Mouse (Mus musculus) ES-E14 (cell line): ENCODE results near the gene Ggt1. TPM values are rescaled to one million over a fixed set of nuclear protein-coding genes. Genes with fewer than 3 reads are reported as not detected.

Experiments used
- DNase-seq: peaks from one replicate; pipeline ENCODE4 v3.0.0-alpha.2; 2013; ENCODE audit warnings: low read depth, low spot score
- H3K27ac ChIP-seq: 2 replicates; pipeline ENCODE4 v1.5.1; 2012; ENCODE audit warnings: low read depth, mild to moderate bottlenecking, low read length, moderate library complexity, mixed read lengths; ENCODE audit not compliant: poor library complexity, insufficient read depth, severe bottlenecking
- H3K36me3 ChIP-seq: 2 replicates; pipeline ENCODE4 v1.6.1; 2012; ENCODE audit warnings: mild to moderate bottlenecking, low read length, moderate library complexity, mixed read lengths; ENCODE audit not compliant: control insufficient read depth, poor library complexity, insufficient read depth, severe bottlenecking
- H3K4me1 ChIP-seq, 2 experiments: fragments of 150-350 bp in 1 of 2; sonication (generic) in 1 of 2; 2 replicates each; pipeline ENCODE4 v1.6.1; 2012; ENCODE audit warnings: low read length in 2 of 2, mild to moderate bottlenecking in 1 of 2, mixed read lengths in 1 of 2; ENCODE audit not compliant: control insufficient read depth in 2 of 2, insufficient read depth in 2 of 2, poor library complexity in 1 of 2
- H3K4me3 ChIP-seq, 2 experiments: fragments of 150-350 bp in 1 of 2; sonication (generic) in 1 of 2; 2 replicates each; pipeline ENCODE4 v1.5.1; 2012; ENCODE audit warnings: low read length in 2 of 2, low read depth in 1 of 2, mild to moderate bottlenecking in 1 of 2, mixed read lengths in 1 of 2; ENCODE audit not compliant: insufficient read depth in 1 of 2, poor library complexity in 1 of 2, severe bottlenecking in 1 of 2
- H3K9ac ChIP-seq: 2 replicates; pipeline ENCODE4 v1.6.1; 2012; ENCODE audit warnings: low read depth, mild to moderate bottlenecking, low read length, mixed read lengths; ENCODE audit not compliant: poor library complexity, insufficient read depth, severe bottlenecking
- H3K9me3 ChIP-seq: fragments of 150-350 bp; sonication (generic); 2 replicates; pipeline ENCODE4 v1.6.1; 2012; ENCODE audit warnings: low read depth, mild to moderate bottlenecking, low read length; ENCODE audit not compliant: control insufficient read depth, insufficient read depth
- CHD2 ChIP-seq: IDR thresholded peaks from 2 replicates; pipeline ENCODE4 v1.6.1; 2014; ENCODE audit warnings: mild to moderate bottlenecking, low read depth, low read length, inconsistent platforms
- HCFC1 ChIP-seq: IDR thresholded peaks from 2 replicates; pipeline ENCODE4 v1.6.1; 2012; ENCODE audit warnings: low read length, inconsistent platforms, borderline replicate concordance; ENCODE audit not compliant: insufficient read depth
- MAFK ChIP-seq: IDR thresholded peaks from 2 replicates; pipeline ENCODE4 v1.6.1; 2014; ENCODE audit warnings: mild to moderate bottlenecking, low read depth, low read length, inconsistent platforms; ENCODE audit not compliant: insufficient read depth
- ZC3H11A ChIP-seq: IDR thresholded peaks from 2 replicates; pipeline ENCODE4 v1.6.1; 2012; ENCODE audit warnings: low read depth, mild to moderate bottlenecking, inconsistent platforms, low read length, borderline replicate concordance
- ZNF384 ChIP-seq: IDR thresholded peaks from 2 replicates; pipeline ENCODE4 v1.6.1; 2012; ENCODE audit warnings: low read depth, low read length, inconsistent platforms
- in situ Hi-C, 2 experiments: fragments of 600-800 bp; cut with MboI; formaldehyde crosslinking; loops; one replicate each; pipeline ENCODE4 v1.15.1; 2025; ENCODE audit warnings: low sequenced_read_pairs in 2 of 2, inconsistent platforms in 1 of 2; ENCODE audit not compliant: unreplicated experiment in 2 of 2
- total RNA-seq: library from RNA; depleted of rRNA; stranded (reverse); fragments of 300-350 nt; gene quantifications from 2 replicates; pipeline ENCODE4 v1.2.3, GENCODE M21; 2012

Gene Ggt1
- total RNA-seq, 1 experiment = 23.6 TPM

DNA sequence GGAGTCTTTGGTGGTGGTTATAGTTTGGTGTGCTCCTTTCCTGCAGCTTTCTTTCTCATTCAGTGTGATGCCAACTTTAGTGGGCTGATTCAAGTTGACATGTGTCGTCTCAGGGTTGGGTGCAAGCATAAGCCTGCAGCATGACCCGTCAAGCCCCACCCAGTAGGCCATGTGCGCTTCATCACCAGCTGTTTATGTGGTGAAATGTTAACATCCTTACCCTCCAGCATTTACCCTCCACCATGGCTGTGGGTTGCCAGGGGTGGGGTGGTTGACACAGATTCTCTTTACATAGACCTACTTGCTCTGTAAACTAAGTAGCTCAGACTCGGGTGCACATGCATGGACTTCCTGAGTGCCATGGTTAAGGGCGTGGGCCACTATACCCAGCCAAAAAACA is 25.3 kb upstream of the Ggt1 start:
- Histone ChIP-seq H3K36me3 (peaks cover 37% of the 10 kb centered on the region), H3K4me1 (no peaks in the 10 kb centered on the region), H3K4me3 (no peak overlapping the region), H3K9ac (no peak overlapping the region), H3K27ac (no peak overlapping the region), H3K9me3 (no peaks in the 10 kb centered on the region)
- DNase-seq = no peak
- in situ Hi-C loops = no loop called here
- no peak for TF ChIP-seq MAFK
- TF ChIP-seq CHD2 = no peak
- TF ChIP-seq ZC3H11A = no peak
- TF ChIP-seq ZNF384 = no peak
- no peak for TF ChIP-seq HCFC1

DNA sequence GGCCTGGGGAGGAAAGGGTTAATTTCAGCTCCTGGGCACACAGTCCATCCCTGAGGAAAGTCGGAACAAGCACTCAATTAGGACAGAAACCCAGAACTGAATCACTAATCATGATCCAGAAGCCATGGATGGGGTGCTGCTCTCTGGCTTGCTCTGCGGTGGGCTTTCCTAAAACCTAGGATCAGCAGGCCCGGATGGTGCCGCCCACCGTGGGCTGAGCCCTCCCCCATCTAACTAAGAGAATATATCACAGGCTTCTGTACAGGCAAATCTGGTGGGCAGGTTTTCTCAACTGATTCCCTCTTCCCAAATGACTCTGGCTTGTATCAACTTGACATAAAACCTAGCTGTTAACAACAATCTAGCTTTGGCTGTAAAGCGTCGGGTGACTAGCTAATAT is 13.5 kb upstream of the Ggt1 start:
- no peak overlapping the region for H3K27ac ChIP-seq
- no peaks in the 10 kb centered on the region for H3K36me3 ChIP-seq
- no peak overlapping the region for H3K4me3 ChIP-seq
- no peak for DNase-seq
- H3K4me1 ChIP-seq = peaks cover 2 to 8% of the 10 kb centered on the region in 2 experiments; a peak in 2 of 4 replicates
- in situ Hi-C loops = no loop called here
- TF ChIP-seq HCFC1 (no peak), CHD2 (no peak)
- no peak overlapping the region for H3K9ac ChIP-seq
- H3K9me3 ChIP-seq = no peaks in the 10 kb centered on the region

GRCm38 (mm10) chr10:75548486-75548885 is 12.9 kb upstream of the Ggt1 start:
- Histone ChIP-seq H3K9me3 (no peaks in the 10 kb centered on the region), H3K27ac (no peak overlapping the region), H3K4me1 (peaks cover 2 to 10% of the 10 kb centered on the region in 2 experiments; a peak in 2 of 4 replicates), H3K9ac (no peak overlapping the region), H3K4me3 (no peak overlapping the region), H3K36me3 (no peaks in the 10 kb centered on the region)
- TF ChIP-seq ZC3H11A = no peak
- no peak for TF ChIP-seq MAFK
- no peak for TF ChIP-seq HCFC1
- TF ChIP-seq CHD2 = no peak
- no peak for TF ChIP-seq ZNF384
- in situ Hi-C loops = no loop called here
- no peak for DNase-seq

DNA sequence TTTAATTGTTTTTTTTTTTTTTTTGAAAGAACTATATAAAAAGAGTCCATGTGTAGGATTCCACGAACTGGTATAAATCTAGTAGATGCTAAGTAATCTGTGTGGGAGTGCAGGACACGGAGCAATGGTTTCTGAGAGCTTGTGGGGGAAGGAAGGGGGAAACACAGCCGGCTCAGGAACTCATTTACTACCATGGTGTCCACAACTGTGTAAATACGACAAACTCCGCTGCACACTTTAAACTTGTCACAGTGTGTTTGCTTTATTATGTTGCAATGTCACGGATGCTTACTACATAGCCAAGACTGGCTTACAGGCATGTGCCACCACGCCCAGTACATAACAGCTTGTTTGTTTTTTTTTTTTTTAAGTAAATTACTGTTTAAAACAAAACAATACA is 11.5 kb upstream of the Ggt1 start:
- H3K27ac ChIP-seq = no peak overlapping the region
- no peak overlapping the region for H3K4me3 ChIP-seq
- no peaks in the 10 kb centered on the region for H3K9me3 ChIP-seq
- no peak for DNase-seq
- in situ Hi-C loops = no loop called here
- H3K9ac ChIP-seq = no peak overlapping the region
- TF ChIP-seq MAFK (no peak), ZNF384 (no peak), HCFC1 (no peak), CHD2 (no peak), ZC3H11A (no peak)
- H3K4me1 ChIP-seq = peaks cover 2 to 13% of the 10 kb centered on the region in 2 experiments; a peak in 2 of 4 replicates
- no peaks in the 10 kb centered on the region for H3K36me3 ChIP-seq

DNA sequence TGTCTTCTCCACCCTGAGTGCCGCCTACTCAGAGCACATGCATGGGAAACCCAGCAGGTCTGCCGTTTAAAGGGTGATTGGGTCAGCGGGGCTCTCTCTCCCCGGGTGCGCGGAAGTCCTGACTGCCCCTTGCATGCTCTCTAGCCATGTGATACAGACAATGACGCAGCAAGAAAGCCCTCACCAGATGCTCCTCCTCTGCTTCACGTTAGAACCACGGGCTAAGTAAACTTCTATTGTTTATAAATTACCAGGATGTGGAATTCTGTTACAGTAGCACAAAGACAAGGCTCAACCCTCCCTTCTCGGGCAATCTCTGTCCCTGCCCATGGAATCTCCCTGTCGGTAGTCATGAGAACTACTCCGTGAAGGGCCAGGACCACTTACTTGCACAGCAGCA is 10.2 kb upstream of the Ggt1 start:
- Histone ChIP-seq H3K27ac (no peak overlapping the region), H3K9me3 (no peaks in the 10 kb centered on the region), H3K9ac (no peak overlapping the region), H3K36me3 (no peaks in the 10 kb centered on the region), H3K4me1 (peaks cover 2 to 13% of the 10 kb centered on the region in 2 experiments; a peak in 2 of 4 replicates), H3K4me3 (0 out of 4 replicates have a peak overlapping the region, but pooled peaks of 1 of the 2 experiments have one; percentile 19)
- TF ChIP-seq MAFK (peak; percentile 71; the same call in 1 of the 2 replicates), ZNF384 (no peak)
- no peak for DNase-seq
- in situ Hi-C loops = no loop called here
